Mouse (Mus musculus) C2C12 (cell line): ENCODE data around the gene Gpr89.

Experiments used
- CTCF ChIP-seq: IDR thresholded peaks from one replicate; pipeline ENCODE4 v1.5.1; 2011; ENCODE audit not compliant: control insufficient read depth, insufficient read depth, insufficient read length
- MYOG ChIP-seq: IDR thresholded peaks from one replicate; pipeline ENCODE4 v1.6.1; 2011; ENCODE audit not compliant: control insufficient read depth, insufficient read length; ENCODE audit errors: extremely low read depth

- TF ChIP-seq CTCF = no peak
- TF ChIP-seq MYOG = no peak
Measured at GRCm38 (mm10) chr3:96849168-96849727, 55.9 kb downstream of the Gpr89 start.
